Mouse (Mus musculus) kidney, postnatal 0 days (tissue): Measurements from ENCODE around the gene Rsph10b. TPM values are rescaled to one million over a fixed set of nuclear protein-coding genes. Genes with fewer than 3 reads are reported as not detected.
"Not testable (repeated sequence)": the region's sequence is repeated elsewhere in the genome, so short reads cannot be mapped to it uniquely, and the experiment has no call there.

Source experiments
- ATAC-seq: fragments of 200-750 bp; cut with Nextera tagmentation; replicated peaks from 2 replicates; pipeline ENCODE4 v1.8.0; 2017; ENCODE audit warnings: low read depth, moderate number of reproducible peaks, moderate TSS enrichment, moderate library complexity; ENCODE audit not compliant: low FRiP score
- DNase-seq: peaks from one replicate; pipeline ENCODE4 v3.0.0-alpha.2; 2016; ENCODE audit warnings: low spot score
- H3K27ac ChIP-seq: fragments of 300-500 bp; sonication (generic); 2 replicates; pipeline ENCODE4 v1.5.1; 2014; ENCODE audit warnings: mild to moderate bottlenecking
- H3K27me3 ChIP-seq: fragments of 300-500 bp; sonication (generic); 2 replicates; pipeline ENCODE4 v1.6.1; 2014; ENCODE audit warnings: low read length, mixed read lengths; ENCODE audit not compliant: insufficient read depth
- H3K36me3 ChIP-seq: fragments of 300-500 bp; sonication (generic); 2 replicates; pipeline ENCODE4 v1.6.1; 2014; ENCODE audit warnings: low read length, mixed read lengths; ENCODE audit not compliant: insufficient read depth
- H3K4me1 ChIP-seq: fragments of 300-500 bp; sonication (generic); replicated peaks from 2 replicates; pipeline ENCODE4 v1.6.1; 2014; ENCODE audit warnings: antibody characterized with exemption, low read length, mixed read lengths; ENCODE audit not compliant: insufficient read depth
- H3K4me2 ChIP-seq: fragments of 300-500 bp; sonication (generic); 2 replicates; pipeline ENCODE4 v1.6.1; 2014; ENCODE audit warnings: mild to moderate bottlenecking, low read length, moderate library complexity, mixed read lengths
- H3K4me3 ChIP-seq: fragments of 300-500 bp; sonication (generic); replicated peaks from 2 replicates; pipeline ENCODE4 v1.5.1; 2014; ENCODE audit warnings: low read depth, low read length
- H3K9ac ChIP-seq: fragments of 300-500 bp; sonication (generic); 2 replicates; pipeline ENCODE4 v1.6.1; 2014; ENCODE audit warnings: low read depth, low read length
- H3K9me3 ChIP-seq: fragments of 300-500 bp; sonication (generic); replicated peaks from 2 replicates; pipeline ENCODE4 v1.6.1; 2016; ENCODE audit warnings: low read length, inconsistent platforms, mixed read lengths
- CTCF ChIP-seq: IDR thresholded peaks from 2 replicates; pipeline ENCODE4 v1.5.1; 2016; ENCODE audit warnings: antibody characterized with exemption, low read depth, mild to moderate bottlenecking, moderate library complexity
- WGBS: fragments of 180-500 bp; shearing (Covaris S2); extraction: QIAGEN DNeasy Blood & Tissue Kit; methylation state at CpG from one replicate; pipeline ENCODE4 v1.1.7; 2014; 5-methylcytosine and 5-hydroxymethylcytosine counted together
- polyA plus RNA-seq: library from polyadenylated mRNA; unstranded; fragments of >200 nt; fragmentation: Nextera tagmentation; extraction: Ambion mirVana; gene quantifications from 2 replicates; pipeline ENCODE4 v1.2.1, GENCODE M21; 2015

The Rsph10b gene
- polyA plus RNA-seq, 1 experiment from 2014 or later = 1.8 TPM

DNA sequence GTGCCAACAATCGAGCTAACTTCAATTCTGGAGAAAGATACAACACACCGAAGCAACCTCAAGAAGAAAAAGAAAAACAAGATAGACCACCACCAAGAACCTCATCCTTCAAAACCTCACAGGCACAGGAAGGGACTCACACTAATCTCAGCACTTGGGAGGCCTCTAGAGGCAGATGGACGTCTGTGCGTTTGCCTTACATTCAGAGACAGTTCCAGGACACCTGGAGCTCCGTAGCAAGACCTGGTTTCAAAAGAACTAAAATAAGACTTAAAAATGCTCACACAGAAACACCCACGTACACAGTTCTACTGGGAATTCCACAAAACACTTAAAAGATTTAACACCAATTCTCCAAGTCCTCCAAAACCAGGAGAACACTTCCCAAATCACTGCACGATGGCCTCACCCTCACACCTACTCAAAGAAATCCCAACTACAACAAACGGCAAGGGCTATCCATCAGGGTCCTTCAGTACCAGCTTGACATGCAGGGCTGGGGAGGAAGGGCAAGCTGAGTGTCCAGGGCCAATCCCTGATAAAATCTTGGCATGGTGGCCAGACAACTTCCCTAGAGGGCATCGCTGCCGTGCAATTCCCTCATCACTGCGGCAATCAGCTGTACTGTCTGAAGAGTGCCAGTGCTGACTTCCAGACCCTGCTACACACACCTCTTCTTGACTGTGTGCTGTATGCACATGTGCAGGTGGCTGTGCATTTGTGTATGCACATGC lies 62.0 kb downstream of the Rsph10b start:
- ATAC-seq (no peak), DNase-seq (no peak)
- Histone ChIP-seq H3K9ac (no peak overlapping the region), H3K9me3 (no peaks in the 10 kb centered on the region), H3K27ac (no peak overlapping the region), H3K4me1 (no peaks in the 10 kb centered on the region), H3K4me2 (no peak overlapping the region), H3K4me3 (no peak overlapping the region), H3K36me3 (peaks cover 64% of the 10 kb centered on the region), H3K27me3 (no peaks in the 10 kb centered on the region)
- 63% methylated on average over 11 of the region's 11 CpGs for WGBS
- peak; percentile 29; the same call in 1 of the 2 replicates for TF ChIP-seq CTCF

- Histone ChIP-seq H3K9me3 (no peaks in the 10 kb centered on the region), H3K9ac (no peak overlapping the region), H3K27me3 (no peaks in the 10 kb centered on the region), H3K4me3 (no peak overlapping the region), H3K36me3 (peaks cover 54% of the 10 kb centered on the region), H3K4me2 (no peak overlapping the region), H3K27ac (no peak overlapping the region), H3K4me1 (no peaks in the 10 kb centered on the region)
- peak; percentile 11 for DNase-seq
- ATAC-seq = no peak
- 90% methylated on average over 1 of the region's 1 CpGs for WGBS
- TF ChIP-seq CTCF = peak; percentile 46; the same call in 1 of the 2 replicates
These were observed 66.6 kb downstream of the Rsph10b start for GRCm38 (mm10) chr5:143999409-143999808.

- Histone ChIP-seq H3K27me3 (no peaks in the 10 kb centered on the region), H3K4me1 (no peaks in the 10 kb centered on the region), H3K36me3 (peaks cover 53% of the 10 kb centered on the region), H3K9ac (no peak overlapping the region), H3K4me2 (no peak overlapping the region), H3K4me3 (no peak overlapping the region), H3K9me3 (no peaks in the 10 kb centered on the region), H3K27ac (no peak overlapping the region)
- 89% methylated on average over 15 of the region's 15 CpGs for WGBS
- ATAC-seq = no peak
- TF ChIP-seq CTCF = no peak
- DNase-seq = no peak
These were observed 69.8 kb downstream of the Rsph10b start for GRCm38 (mm10) chr5:144002461-144003192.

GRCm38 (mm10) chr5:144013366-144014134 lies 80.7 kb downstream of the Rsph10b start:
- not testable (repeated sequence) for H3K27me3 ChIP-seq, DNase-seq, H3K4me1 ChIP-seq, H3K27ac ChIP-seq, H3K9me3 ChIP-seq, ATAC-seq, H3K9ac ChIP-seq
- 65% methylated on average over 12 of the region's 13 CpGs for WGBS
- H3K4me2 ChIP-seq = peak overlapping the region; percentile 58
- H3K4me3 ChIP-seq = peak overlapping the region; percentile 69
- H3K36me3 ChIP-seq = peaks cover 32% of the 10 kb centered on the region

DNA sequence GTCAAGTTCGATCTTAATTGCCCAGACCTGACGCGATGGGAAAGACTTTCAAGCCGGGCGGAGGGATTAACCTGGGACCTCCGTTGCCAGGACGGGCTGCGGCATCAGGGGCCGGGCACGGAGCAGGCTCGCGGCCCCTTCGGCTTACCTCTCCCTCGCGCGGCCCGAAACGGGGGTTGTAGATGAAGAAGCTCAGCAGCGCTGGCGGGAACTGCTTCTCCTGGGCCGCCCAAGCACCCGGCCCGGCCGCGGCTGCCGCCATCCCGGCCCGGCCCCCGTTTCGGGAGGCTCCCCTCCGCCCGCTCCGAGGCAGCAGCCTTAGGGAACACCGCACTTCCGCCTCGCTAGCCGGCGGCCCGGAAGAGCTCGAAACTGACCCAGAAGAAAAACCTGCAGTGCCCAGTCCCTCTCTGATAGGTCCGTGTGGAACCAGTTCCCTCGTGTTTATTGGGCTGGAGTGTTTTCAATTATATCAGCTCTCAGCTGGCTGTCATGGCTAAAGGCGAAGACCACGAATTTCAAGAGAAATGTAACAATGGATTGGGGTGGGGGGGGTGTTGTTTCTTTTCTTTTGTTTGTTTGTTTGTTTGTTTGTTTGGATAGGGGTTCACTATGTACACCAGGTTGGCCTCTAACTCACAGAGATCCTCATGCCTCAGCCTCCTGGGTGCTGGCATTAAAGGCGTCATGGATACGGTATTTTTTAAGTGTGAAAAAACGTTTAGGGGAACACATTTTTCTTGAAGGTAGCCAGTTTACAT lies 81.9 kb downstream of the Rsph10b start, which contains the start of gene Ccz1:
Ccz1 (minus strand) TSS at position 327 of the 761 bp plus-strand sequence.
- Histone ChIP-seq H3K4me3 (peak within 1 kb of the TSS; percentile 69), H3K4me1 (no peaks in the 10 kb centered on the region), H3K27me3 (no peaks in the 10 kb centered on the region), H3K36me3 (peaks cover 20% of the 10 kb centered on the region), H3K27ac (peak within 1 kb of the TSS; percentile 84), H3K4me2 (peak within 1 kb of the TSS; percentile 58), H3K9me3 (no peaks in the 10 kb centered on the region), H3K9ac (peak within 1 kb of the TSS; percentile 85)
- WGBS = 3% methylated on average over 44 of the region's 47 CpGs
- DNase-seq (peak; percentile 97), ATAC-seq (peak; percentile 97)
- TF ChIP-seq CTCF = no peak
